Mouse (Mus musculus) erythroblast, embryonic 14.5 days (primary cell): Measurements from ENCODE around the gene Arl16.

Experiments used
- GATA1 ChIP-seq: IDR thresholded peaks from 2 replicates; pipeline ENCODE4 v1.6.1; 2012; ENCODE audit warnings: low read length, inconsistent platforms, mixed read lengths
- TAL1 ChIP-seq: IDR thresholded peaks from 3 replicates; pipeline ENCODE4 v1.6.1; 2012; ENCODE audit warnings: low read length, inconsistent platforms, mixed read lengths

DNA sequence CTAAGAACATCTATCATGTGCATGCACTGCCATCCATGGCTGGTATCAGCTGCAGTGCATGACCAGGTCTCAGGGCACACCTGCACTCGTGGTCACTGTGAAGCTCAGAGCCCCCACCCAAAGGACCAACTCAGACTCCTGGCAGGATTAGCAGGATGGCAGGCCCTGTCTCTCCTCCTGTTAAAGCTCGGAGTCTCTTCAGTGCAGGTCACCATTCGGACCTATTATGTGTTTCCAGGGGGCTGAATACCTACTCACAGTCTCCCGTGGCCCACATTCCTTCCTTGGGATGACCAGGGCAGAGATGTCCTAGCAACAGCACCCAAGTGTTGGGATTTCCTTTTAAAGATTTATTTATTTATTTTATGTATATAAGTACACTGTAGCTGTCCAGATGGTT lies 49.7 kb upstream of the Arl16 start:
- TF ChIP-seq TAL1 (no peak), GATA1 (no peak)
